Mouse (Mus musculus) intestine, postnatal 0 days (tissue): ENCODE measurements around the gene Rhox2c. TPM values are rescaled to one million over a fixed set of nuclear protein-coding genes. Genes with fewer than 3 reads are reported as not detected.
"Not testable (repeated sequence)": the region's sequence is repeated elsewhere in the genome, so short reads cannot be mapped to it uniquely, and the experiment has no call there.

Experiments
- ATAC-seq: fragments of 200-750 bp; cut with Nextera tagmentation; 2 replicates; pipeline ENCODE4 v1.8.0; 2017; ENCODE audit warnings: mild to moderate bottlenecking, moderate TSS enrichment, moderate library complexity
- H3K27ac ChIP-seq: fragments of 300-500 bp; sonication (generic); 2 replicates; pipeline ENCODE4 v1.5.1; 2014; ENCODE audit warnings: mild to moderate bottlenecking, low read depth, low read length, moderate library complexity
- H3K27me3 ChIP-seq: fragments of 300-500 bp; sonication (generic); replicated peaks from 2 replicates; pipeline ENCODE4 v1.6.1; 2014; ENCODE audit warnings: low read length, mixed read lengths; ENCODE audit not compliant: control insufficient read depth, insufficient read depth
- H3K36me3 ChIP-seq: fragments of 300-500 bp; sonication (generic); 2 replicates; pipeline ENCODE4 v1.6.1; 2014; ENCODE audit warnings: mild to moderate bottlenecking, moderate library complexity; ENCODE audit not compliant: control insufficient read depth, insufficient read depth
- H3K4me1 ChIP-seq: fragments of 300-500 bp; sonication (generic); replicated peaks from 2 replicates; pipeline ENCODE4 v1.6.1; 2014; ENCODE audit warnings: antibody characterized with exemption, low read length, mixed read lengths; ENCODE audit not compliant: control insufficient read depth, insufficient read depth
- H3K4me2 ChIP-seq: fragments of 300-500 bp; sonication (generic); replicated peaks from 2 replicates; pipeline ENCODE4 v1.6.1; 2014; ENCODE audit warnings: low read depth, mild to moderate bottlenecking, moderate library complexity
- H3K4me3 ChIP-seq: fragments of 300-500 bp; sonication (generic); 2 replicates; pipeline ENCODE4 v1.5.1; 2014; ENCODE audit warnings: low read depth, low read length
- H3K9ac ChIP-seq: fragments of 300-500 bp; sonication (generic); 2 replicates; pipeline ENCODE4 v1.6.1; 2014; ENCODE audit warnings: mild to moderate bottlenecking, low read depth, low read length
- H3K9me3 ChIP-seq: fragments of 300-500 bp; sonication (generic); 2 replicates; pipeline ENCODE4 v1.6.1; 2016; ENCODE audit warnings: mixed run types; ENCODE audit not compliant: control insufficient read depth
- WGBS: fragments of 180-500 bp; shearing (Covaris S2); extraction: QIAGEN DNeasy Blood & Tissue Kit; methylation state at CpG from one replicate; pipeline ENCODE4 v1.1.7; 2014; 5-methylcytosine and 5-hydroxymethylcytosine counted together
- polyA plus RNA-seq: library from polyadenylated mRNA; unstranded; fragments of >200 nt; fragmentation: Nextera tagmentation; extraction: Ambion mirVana; gene quantifications from 2 replicates; pipeline ENCODE4 v1.2.1, GENCODE M21; 2015

Rhox2c gene
- not detected in 2 replicates for polyA plus RNA-seq

DNA sequence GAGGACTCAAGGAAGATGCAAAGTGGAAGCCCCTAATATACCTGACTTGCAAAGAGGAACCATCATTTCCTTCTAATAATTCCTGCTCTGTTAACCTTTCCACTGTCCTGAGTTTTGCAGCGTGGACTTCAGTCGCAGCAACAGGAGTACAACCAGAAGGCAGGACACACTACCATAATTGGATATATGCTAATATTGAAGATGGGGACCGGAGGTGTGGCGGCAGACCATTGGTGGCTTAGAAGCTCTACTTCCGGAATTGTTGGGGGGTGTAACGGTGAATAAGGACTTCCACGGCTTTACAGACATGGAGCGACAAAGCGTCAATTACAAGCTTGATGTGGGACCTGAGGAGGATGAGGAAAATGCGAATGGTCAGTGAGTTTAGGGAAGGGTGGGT is at the start of gene Rhox2c:
TSS of gene Rhox2c (plus strand) at position 301 of the 400 bp plus-strand sequence.
- H3K9ac ChIP-seq: not testable (repeated sequence)

DNA sequence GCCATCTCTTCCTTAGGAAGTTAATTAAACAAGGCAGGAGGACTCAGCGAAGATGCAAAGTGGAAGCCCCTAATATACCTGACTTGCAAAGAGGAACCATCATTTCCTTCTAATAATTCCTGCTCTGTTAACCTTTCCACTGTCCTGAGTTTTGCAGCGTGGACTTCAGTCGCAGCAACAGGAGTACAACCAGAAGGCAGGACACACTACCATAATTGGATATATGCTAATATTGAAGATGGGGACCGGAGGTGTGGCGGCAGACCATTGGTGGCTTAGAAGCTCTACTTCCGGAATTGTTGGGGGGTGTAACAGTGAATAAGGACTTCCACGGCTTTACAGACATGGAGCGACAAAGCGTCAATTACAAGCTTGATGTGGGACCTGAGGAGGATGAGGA is 41.7 kb upstream of the Rhox2c start, which contains the start of gene Rhox2b:
TSS of gene Rhox2b (plus strand) at position 301 of the 400 bp plus-strand sequence.
- not testable (repeated sequence) for H3K27ac ChIP-seq, H3K36me3 ChIP-seq, H3K27me3 ChIP-seq, H3K9me3 ChIP-seq, H3K4me1 ChIP-seq, H3K9ac ChIP-seq, ATAC-seq, H3K4me3 ChIP-seq, H3K4me2 ChIP-seq
- WGBS: no CpG with 5 or more reads among the region's 9 CpGs

More for the DNA sequence above, at the start of gene Rhox2c:
- not testable (repeated sequence) for H3K27me3 ChIP-seq, H3K27ac ChIP-seq, H3K36me3 ChIP-seq, H3K4me1 ChIP-seq, ATAC-seq, H3K4me2 ChIP-seq, H3K4me3 ChIP-seq, H3K9me3 ChIP-seq
- WGBS: 99% methylated on average over 5 of the region's 10 CpGs

GRCm38 (mm10) chrX:37432194-37432593 is 21.3 kb upstream of the Rhox2c start, which contains the start of gene Rhox4b:
Gene Rhox4b (plus strand): TSS chrX:37432494.
- not testable (repeated sequence) for H3K27me3 ChIP-seq, H3K4me1 ChIP-seq, H3K4me2 ChIP-seq, H3K9ac ChIP-seq, H3K4me3 ChIP-seq, H3K36me3 ChIP-seq, H3K9me3 ChIP-seq, H3K27ac ChIP-seq, ATAC-seq
- 89% methylated on average over 14 of the region's 15 CpGs for WGBS

DNA sequence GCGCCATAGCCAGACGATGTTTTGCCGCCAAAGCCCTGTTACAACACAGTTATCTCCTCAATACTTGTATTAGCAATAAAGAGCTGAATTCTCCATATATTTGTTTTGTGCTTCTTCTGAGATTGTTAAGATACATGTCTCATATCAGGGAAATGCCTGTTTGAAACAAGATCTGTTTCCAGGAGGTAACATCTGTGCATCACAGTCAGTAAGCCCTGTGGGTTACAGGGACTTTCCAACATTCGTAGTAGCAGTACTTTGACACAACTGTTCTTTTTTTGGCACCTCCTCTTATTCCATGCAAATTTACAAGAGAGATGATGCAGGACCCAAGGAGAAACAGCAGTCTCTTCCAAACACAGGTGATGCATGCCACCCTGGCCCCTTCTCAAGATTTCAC is 4.8 kb downstream of the Rhox2c start, which contains the start of gene Rhox3c:
TSS of gene Rhox3c (plus strand) at position 301 of the 400 bp plus-strand sequence.
- ATAC-seq, H3K27me3 ChIP-seq, H3K9me3 ChIP-seq, H3K4me1 ChIP-seq, H3K27ac ChIP-seq, H3K9ac ChIP-seq, H3K4me2 ChIP-seq, H3K4me3 ChIP-seq, H3K36me3 ChIP-seq: not testable (repeated sequence)
- WGBS: 93% methylated on average over 3 of the region's 4 CpGs

GRCm38 (mm10) chrX:37480037-37480436 is 26.6 kb downstream of the Rhox2c start, which contains the start of gene Rhox4c:
Gene Rhox4c (plus strand): TSS chrX:37480337.
- not testable (repeated sequence) for H3K4me3 ChIP-seq, H3K27me3 ChIP-seq, ATAC-seq, H3K9me3 ChIP-seq, H3K4me1 ChIP-seq, H3K9ac ChIP-seq, H3K36me3 ChIP-seq, H3K4me2 ChIP-seq, H3K27ac ChIP-seq
- WGBS: 95% methylated on average over 14 of the region's 14 CpGs

GRCm38 (mm10) chrX:37514059-37514458 is 60.6 kb downstream of the Rhox2c start, which contains the start of gene Rhox4d:
Gene Rhox4d (plus strand): TSS chrX:37514359.
- 93% methylated on average over 16 of the region's 18 CpGs for WGBS
- H3K4me2 ChIP-seq, H3K4me1 ChIP-seq, H3K27me3 ChIP-seq, ATAC-seq, H3K36me3 ChIP-seq, H3K9me3 ChIP-seq, H3K4me3 ChIP-seq, H3K27ac ChIP-seq, H3K9ac ChIP-seq: not testable (repeated sequence)

Other genes starting within 250 kb of the Rhox2c start
- gene Gm9, start 242.6 kb upstream of the Rhox2c start, polyA plus RNA-seq: not detected in 2 replicates
- not detected in 2 replicates for gene Rhox1, start 231.4 kb upstream of the Rhox2c start, polyA plus RNA-seq
- not detected in 2 replicates for gene Rhox2a, start 208.7 kb upstream of the Rhox2c start, polyA plus RNA-seq
- gene Rhox3a, start 203.8 kb upstream of the Rhox2c start, polyA plus RNA-seq: not detected in 2 replicates
- gene Rhox4a, start 188.3 kb upstream of the Rhox2c start, polyA plus RNA-seq: not detected in 2 replicates
- not detected in 2 replicates for gene Rhox3a2, start 73.7 kb upstream of the Rhox2c start, polyA plus RNA-seq
- not detected in 2 replicates for gene Rhox4a2, start 62.8 kb upstream of the Rhox2c start, polyA plus RNA-seq
- not detected in 2 replicates for gene Rhox2b, start 41.6 kb upstream of the Rhox2c start, polyA plus RNA-seq
- not detected in 2 replicates for gene Rhox4b, start 21.2 kb upstream of the Rhox2c start, polyA plus RNA-seq
- not detected in 2 replicates for gene Rhox3c, start 4.9 kb downstream of the Rhox2c start, polyA plus RNA-seq
- not detected in 2 replicates for gene Rhox4c, start 26.7 kb downstream of the Rhox2c start, polyA plus RNA-seq
- not detected in 2 replicates for gene Rhox2d, start 39.7 kb downstream of the Rhox2c start, polyA plus RNA-seq
- gene Rhox4d, start 60.7 kb downstream of the Rhox2c start, polyA plus RNA-seq: not detected in 2 replicates
- gene Rhox2e, start 76.8 kb downstream of the Rhox2c start, polyA plus RNA-seq: not detected in 2 replicates
- gene Rhox3e, start 88.3 kb downstream of the Rhox2c start, polyA plus RNA-seq: not detected in 2 replicates
- gene Rhox4e, start 103.7 kb downstream of the Rhox2c start, polyA plus RNA-seq: not detected in 2 replicates
- gene Rhox2f, start 117.7 kb downstream of the Rhox2c start, polyA plus RNA-seq: not detected in 2 replicates
- not detected in 2 replicates for gene Rhox3f, start 127.3 kb downstream of the Rhox2c start, polyA plus RNA-seq
- gene Rhox4f, start 154.0 kb downstream of the Rhox2c start, polyA plus RNA-seq: not detected in 2 replicates
- not detected in 2 replicates for gene Rhox3g, start 174.9 kb downstream of the Rhox2c start, polyA plus RNA-seq
- gene Rhox2g, start 189.8 kb downstream of the Rhox2c start, polyA plus RNA-seq: not detected in 2 replicates
- gene Rhox4g, start 197.6 kb downstream of the Rhox2c start, polyA plus RNA-seq: not detected in 2 replicates
- gene Rhox3h, start 215.1 kb downstream of the Rhox2c start, polyA plus RNA-seq: not detected in 2 replicates
- not detected in 2 replicates for gene Rhox2h, start 219.6 kb downstream of the Rhox2c start, polyA plus RNA-seq